Mouse (Mus musculus) G1E (cell line): Measurements from ENCODE around the gene Prom2. TPM values are rescaled to one million over a fixed set of nuclear protein-coding genes. Genes with fewer than 3 reads are reported as not detected.
A peak's percentile ranks its signal among the peaks of the same experiment; 100 is the strongest.

Experiments used
- ATAC-seq: 2 replicates; pipeline ENCODE4 v1.8.0; 2016; ENCODE audit warnings: mild to moderate bottlenecking; ENCODE audit not compliant: insufficient number of reproducible peaks, poor library complexity, low FRiP score, severe bottlenecking; ENCODE audit errors: extremely low read depth
- DNase-seq: peaks from one replicate; pipeline ENCODE4 v3.0.0; 2012; ENCODE audit warnings: low spot score
- H3K27me3 ChIP-seq: 2 replicates; pipeline ENCODE4 v1.6.1; 2012; ENCODE audit warnings: mild to moderate bottlenecking, low read length, inconsistent platforms; ENCODE audit not compliant: insufficient read depth
- H3K36me3 ChIP-seq: replicated peaks from 2 replicates; pipeline ENCODE3; 2012; ENCODE audit warnings: mild to moderate bottlenecking, inconsistent platforms
- H3K4me1 ChIP-seq: 2 replicates; pipeline ENCODE4 v1.6.1; 2012; ENCODE audit warnings: low read depth, low read length, inconsistent platforms, mixed read lengths; ENCODE audit not compliant: insufficient read depth
- H3K4me3 ChIP-seq: 2 replicates; pipeline ENCODE4 v1.5.1; 2012; ENCODE audit warnings: low read depth, mild to moderate bottlenecking, inconsistent platforms, low read length, moderate library complexity, mixed read lengths
- H3K9me3 ChIP-seq: replicated peaks from 2 replicates; pipeline ENCODE4 v1.6.1; 2012; ENCODE audit warnings: inconsistent platforms
- CTCF ChIP-seq: IDR thresholded peaks from 2 replicates; pipeline ENCODE4 v1.5.1; 2012; ENCODE audit warnings: low read depth, low read length, inconsistent platforms, mixed read lengths
- GATA1 ChIP-seq: IDR thresholded peaks from 2 replicates; pipeline ENCODE4 v1.6.1; 2012; ENCODE audit warnings: borderline replicate concordance, low read length, inconsistent platforms, mixed read lengths
- GATA2 ChIP-seq: IDR thresholded peaks from 2 replicates; pipeline ENCODE4 v1.6.1; 2012; ENCODE audit warnings: low read depth, low read length, inconsistent platforms, borderline replicate concordance
- POLR2AphosphoS5 ChIP-seq: IDR thresholded peaks from 2 replicates; pipeline ENCODE4 v1.6.1; 2012; ENCODE audit warnings: low read depth, low read length, inconsistent platforms; ENCODE audit not compliant: insufficient replicate concordance
- TAL1 ChIP-seq: conservative IDR thresholded peaks from 2 replicates; pipeline ENCODE4 v1.6.1; 2012; ENCODE audit warnings: low read depth, low read length, inconsistent platforms, mixed read lengths
- polyA plus RNA-seq: library from polyadenylated mRNA; stranded (reverse); fragments of >175 nt; gene quantifications from 2 replicates; pipeline ENCODE4 v1.2.3, GENCODE M21; 2012
- total RNA-seq, 2 experiments: library from RNA; stranded (forward) in 1 of 2; stranded (reverse) in 1 of 2; fragments of 200-1000 nt in 1 of 2; fragments of >200 nt in 1 of 2; fragmentation: Nextera tagmentation in 1 of 2; gene quantifications; 2 replicates each; pipeline ENCODE4 v1.2.3; 2014 to 2017

Gene Prom2
- total RNA-seq (2014; fragmentation: Nextera tagmentation) (not detected in 2 replicates), total RNA-seq (2017) (0.06 and 0.11 TPM in 2 replicates), polyA plus RNA-seq (not detected in 2 replicates)

DNA sequence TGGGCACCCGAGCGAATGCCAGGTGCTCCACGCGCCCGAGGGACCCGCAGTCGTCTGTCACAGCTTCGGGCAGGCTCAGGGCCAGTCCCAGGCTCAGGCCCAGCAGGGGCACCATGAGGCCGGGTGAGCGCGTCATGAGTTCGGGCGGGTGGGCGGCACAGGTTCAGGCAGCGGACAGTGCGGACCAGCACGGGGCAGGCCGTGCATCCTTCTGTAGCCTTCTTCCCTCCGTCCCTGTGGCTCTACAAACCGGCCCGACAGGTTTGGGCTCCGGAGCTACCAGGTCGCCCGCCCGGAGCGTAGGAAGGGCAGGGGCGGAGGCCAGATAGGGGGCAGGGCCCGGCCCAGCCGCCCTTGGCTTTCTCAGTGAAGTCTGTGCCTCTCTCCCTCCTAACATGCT is at the start of gene Prom2:
TSS of gene Prom2 (minus strand) at position 283 of the 400 bp plus-strand sequence.
- Histone ChIP-seq H3K36me3 (no peaks in the 10 kb centered on the region), H3K9me3 (no peaks in the 10 kb centered on the region), H3K27me3 (no peaks in the 10 kb centered on the region; the same call in 1 of the 2 replicates), H3K4me3 (no peak within 1 kb of the TSS), H3K4me1 (no peaks in the 10 kb centered on the region)
- TF ChIP-seq TAL1: no peak
- no peak for TF ChIP-seq CTCF
- no peak for TF ChIP-seq GATA1
- TF ChIP-seq GATA2: no peak
- no peak for TF ChIP-seq POLR2AphosphoS5
- DNase-seq (no peak), ATAC-seq (no peak)

DNA sequence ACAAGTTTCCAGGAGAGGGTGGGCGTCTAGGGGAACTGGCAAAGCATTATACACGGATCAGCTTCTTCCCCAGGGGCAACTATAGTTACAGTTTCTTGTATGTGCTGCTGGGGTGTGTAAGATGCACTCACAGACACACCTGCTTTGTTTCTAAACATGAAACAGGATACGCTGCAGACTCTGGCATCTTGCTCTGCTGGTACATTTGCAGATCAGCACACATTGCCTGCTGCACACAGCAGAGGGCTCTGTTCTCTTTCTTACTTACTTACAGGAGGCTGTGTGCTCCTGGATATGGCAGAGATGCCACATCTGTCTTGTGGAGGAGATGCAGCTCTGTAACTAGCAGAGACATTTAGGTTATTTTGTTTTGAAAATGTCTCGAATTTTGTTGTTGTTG is 49.6 kb upstream of the Prom2 start:
- DNase-seq (no peak), ATAC-seq (no peak)
- Histone ChIP-seq H3K36me3 (peaks cover 64% of the 10 kb centered on the region), H3K4me3 (no peak overlapping the region), H3K27me3 (no peaks in the 10 kb centered on the region), H3K9me3 (no peaks in the 10 kb centered on the region), H3K4me1 (peaks cover 28% of the 10 kb centered on the region)
- no peak for TF ChIP-seq TAL1
- no peak for TF ChIP-seq CTCF
- TF ChIP-seq GATA1: no peak
- no peak for TF ChIP-seq POLR2AphosphoS5

DNA sequence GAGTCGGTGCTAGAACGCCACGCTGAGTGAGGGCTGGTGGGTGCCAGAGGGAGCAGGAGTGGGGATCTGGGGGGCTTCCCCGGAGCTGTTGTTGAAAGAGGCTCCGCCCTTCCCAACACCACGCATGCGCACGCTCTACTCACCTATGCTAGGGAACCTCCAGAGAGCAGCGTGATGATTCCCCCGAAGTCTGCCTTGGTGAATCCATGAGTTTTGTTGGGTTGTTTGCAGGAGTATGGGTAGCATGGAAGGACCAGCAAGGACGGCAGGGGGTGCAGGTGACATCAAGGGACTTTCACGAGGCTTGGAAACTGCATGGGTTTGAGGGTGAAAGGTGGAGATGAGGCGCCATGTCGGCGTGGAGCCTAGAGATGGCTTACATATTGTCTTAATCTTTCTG is 48.9 kb upstream of the Prom2 start:
- DNase-seq (no peak), ATAC-seq (no peak)
- peaks cover 57% of the 10 kb centered on the region for H3K36me3 ChIP-seq
- no peaks in the 10 kb centered on the region for H3K9me3 ChIP-seq
- H3K4me1 ChIP-seq: peaks cover 29% of the 10 kb centered on the region
- no peaks in the 10 kb centered on the region for H3K27me3 ChIP-seq
- no peak overlapping the region for H3K4me3 ChIP-seq
- no peak for TF ChIP-seq GATA1
- TF ChIP-seq GATA2: no peak
- TF ChIP-seq CTCF: no peak
- TF ChIP-seq TAL1: no peak
- no peak for TF ChIP-seq POLR2AphosphoS5

DNA sequence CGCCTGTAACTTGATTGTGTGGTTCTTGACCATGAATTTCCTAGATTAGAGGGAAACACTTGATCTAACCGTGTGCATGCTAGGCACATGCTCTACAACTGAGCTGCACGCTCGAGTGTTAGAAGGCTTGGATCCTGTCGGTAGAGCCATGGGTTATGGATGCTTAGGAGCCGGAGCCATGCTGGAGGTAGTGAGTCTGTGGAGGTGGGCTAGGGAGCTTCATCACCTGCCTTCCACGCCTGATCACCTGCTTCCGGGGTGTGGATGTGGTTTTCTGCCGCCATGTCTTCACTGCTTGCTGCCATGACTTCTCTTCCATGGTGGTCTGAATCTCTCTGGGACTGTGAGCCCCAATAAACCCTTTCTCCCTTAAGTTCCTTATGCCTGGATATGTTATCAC is 47.6 kb upstream of the Prom2 start:
- Histone ChIP-seq H3K36me3 (peaks cover 45% of the 10 kb centered on the region), H3K4me1 (peaks cover 40% of the 10 kb centered on the region), H3K4me3 (peak overlapping the region; percentile 39; the same call in 1 of the 2 replicates), H3K27me3 (no peaks in the 10 kb centered on the region), H3K9me3 (no peaks in the 10 kb centered on the region)
- no peak for TF ChIP-seq CTCF
- TF ChIP-seq TAL1: no peak
- TF ChIP-seq POLR2AphosphoS5: no peak
- TF ChIP-seq GATA1: no peak
- TF ChIP-seq GATA2: no peak
- no peak for ATAC-seq
- no peak for DNase-seq

DNA sequence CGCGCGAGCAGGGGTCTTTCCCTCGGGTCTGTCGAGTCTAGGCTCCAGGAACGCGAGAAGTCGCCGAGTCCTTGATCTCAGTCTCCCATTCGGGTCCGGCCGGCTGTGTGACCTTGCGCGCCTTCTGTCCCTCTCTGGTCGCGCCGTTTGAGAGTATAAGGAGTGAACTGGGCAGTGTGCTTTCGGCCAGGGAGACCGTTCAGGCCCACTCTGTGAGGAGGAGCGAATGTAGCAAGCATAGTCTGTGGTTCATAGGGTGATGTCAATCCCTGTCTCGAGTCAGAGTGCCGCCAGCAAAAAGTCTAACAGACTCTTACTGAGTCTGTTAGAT is 46.2 kb upstream of the Prom2 start:
- peak overlapping the region; percentile 94 for H3K4me3 ChIP-seq
- peaks cover 32% of the 10 kb centered on the region for H3K36me3 ChIP-seq
- H3K9me3 ChIP-seq: no peaks in the 10 kb centered on the region
- ATAC-seq: no peak
- no peaks in the 10 kb centered on the region for H3K27me3 ChIP-seq
- TF ChIP-seq TAL1: no peak
- TF ChIP-seq GATA2: no peak
- no peak for TF ChIP-seq CTCF
- TF ChIP-seq POLR2AphosphoS5: no peak
- no peak for TF ChIP-seq GATA1
- H3K4me1 ChIP-seq: peaks cover 45% of the 10 kb centered on the region
- no peak for DNase-seq

DNA sequence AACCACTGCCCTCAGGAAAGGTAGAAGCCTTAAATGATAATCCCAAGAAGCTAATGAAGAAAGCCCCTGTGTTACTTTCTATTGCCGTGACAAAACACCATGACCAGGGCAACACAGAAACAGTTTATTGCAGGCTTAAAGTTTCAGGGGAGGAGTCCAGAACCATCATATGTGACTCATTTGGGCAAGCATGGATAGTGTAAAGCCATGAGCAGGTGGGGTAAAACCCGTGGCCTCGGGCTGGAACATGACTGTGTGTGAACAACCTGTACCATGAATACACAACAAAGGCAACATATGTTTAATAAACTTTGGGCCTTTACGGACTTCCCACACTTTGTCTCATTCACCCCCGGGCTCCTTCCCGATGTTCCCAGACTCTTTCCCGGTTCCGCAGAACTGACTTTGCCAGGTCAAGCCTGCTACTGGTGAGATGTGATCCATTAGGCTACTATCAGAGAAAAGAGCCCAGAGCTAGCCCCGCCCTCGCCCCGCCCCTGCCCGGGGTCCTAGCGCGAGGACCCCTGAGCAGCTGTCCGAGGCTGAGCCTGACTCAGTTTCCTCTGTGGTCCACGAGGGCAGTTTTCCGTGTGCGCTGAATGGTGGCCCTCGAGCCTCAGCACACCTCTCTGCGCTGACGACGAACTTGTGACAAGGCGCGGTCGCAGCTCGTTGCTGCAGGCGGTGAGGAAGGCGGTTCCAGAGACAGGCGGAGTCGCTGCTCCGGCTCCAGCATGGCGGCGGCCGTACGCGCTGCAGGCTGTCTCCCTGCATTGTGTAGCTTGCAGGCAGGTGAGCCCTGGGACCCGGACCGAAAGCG is 45.6 kb upstream of the Prom2 start, which contains the start of the genes Zfp661 and Mrps5:
TSS of gene Zfp661 (minus strand) at position 401 of the 820 bp plus-strand sequence.
TSS of gene Mrps5 (plus strand) at position 529 of the 820 bp plus-strand sequence.
- Histone ChIP-seq H3K27me3 (no peaks in the 10 kb centered on the region), H3K9me3 (no peaks in the 10 kb centered on the region), H3K4me3 (peak within 1 kb of the TSS; percentile 94), H3K4me1 (peaks cover 45% of the 10 kb centered on the region), H3K36me3 (peaks cover 29% of the 10 kb centered on the region)
- TF ChIP-seq POLR2AphosphoS5 (no peak), GATA1 (no peak), CTCF (no peak), TAL1 (no peak), GATA2 (no peak)
- ATAC-seq (peak; percentile 56), DNase-seq (peak; percentile 75)
